Mouse (Mus musculus) heart, postnatal 0 days (tissue): ENCODE measurements around the gene Cfap97d1. TPM values are rescaled to one million over a fixed set of nuclear protein-coding genes. Genes with fewer than 3 reads are reported as not detected.

Source experiments
- ATAC-seq: fragments of 200-750 bp; cut with Nextera tagmentation; 2 replicates; pipeline ENCODE4 v1.8.0; 2017; ENCODE audit warnings: low read depth, moderate number of reproducible peaks, moderate library complexity; ENCODE audit not compliant: insufficient read depth
- DNase-seq: peaks from one replicate; pipeline ENCODE4 v3.0.0-alpha.2; 2016; ENCODE audit warnings: low spot score
- H3K27ac ChIP-seq: fragments of 300-500 bp; sonication (generic); 2 replicates; pipeline ENCODE4 v1.5.1; 2014; ENCODE audit warnings: low read depth, mild to moderate bottlenecking
- H3K27me3 ChIP-seq: fragments of 300-500 bp; sonication (generic); 2 replicates; pipeline ENCODE4 v1.6.1; 2014; ENCODE audit warnings: low read length, mixed read lengths; ENCODE audit not compliant: control insufficient read depth, insufficient read depth
- H3K36me3 ChIP-seq: fragments of 300-500 bp; sonication (generic); replicated peaks from 2 replicates; pipeline ENCODE4 v1.6.1; 2014; ENCODE audit warnings: low read length, mixed read lengths; ENCODE audit not compliant: control insufficient read depth, insufficient read depth
- H3K4me1 ChIP-seq: fragments of 300-500 bp; sonication (generic); 2 replicates; pipeline ENCODE4 v1.6.1; 2014; ENCODE audit warnings: antibody characterized with exemption; ENCODE audit not compliant: control insufficient read depth, insufficient read depth
- H3K4me2 ChIP-seq: fragments of 300-500 bp; sonication (generic); 2 replicates; pipeline ENCODE4 v1.6.1; 2014; ENCODE audit warnings: low read depth, mild to moderate bottlenecking, low read length, moderate library complexity
- H3K4me3 ChIP-seq: fragments of 300-500 bp; sonication (generic); 2 replicates; pipeline ENCODE4 v1.5.1; 2014; ENCODE audit warnings: low read depth, low read length
- H3K9ac ChIP-seq: fragments of 300-500 bp; sonication (generic); replicated peaks from 2 replicates; pipeline ENCODE4 v1.6.1; 2014; ENCODE audit warnings: low read depth, low read length, mixed read lengths
- H3K9me3 ChIP-seq: fragments of 300-500 bp; sonication (generic); replicated peaks from 2 replicates; pipeline ENCODE4 v1.6.1; 2016; ENCODE audit warnings: low read length; ENCODE audit not compliant: control insufficient read depth
- CTCF ChIP-seq: IDR thresholded peaks from 2 replicates; pipeline ENCODE4 v1.5.1; 2016; ENCODE audit warnings: antibody characterized with exemption, control low read depth, low read depth
- EP300 ChIP-seq: IDR thresholded peaks from 2 replicates; pipeline ENCODE4 v1.6.1; 2016; ENCODE audit warnings: antibody characterized with exemption, low read depth
- WGBS: fragments of 180-500 bp; shearing (Covaris S2); extraction: QIAGEN DNeasy Blood & Tissue Kit; methylation state at CpG from one replicate; pipeline ENCODE4 v1.1.7; 2014; 5-methylcytosine and 5-hydroxymethylcytosine counted together
- polyA plus RNA-seq: library from polyadenylated mRNA; unstranded; fragments of >200 nt; fragmentation: Nextera tagmentation; extraction: Ambion mirVana; gene quantifications from 2 replicates; pipeline ENCODE4 v1.2.1, GENCODE M21; 2015
- total RNA-seq: library from RNA; depleted of rRNA; stranded (reverse); fragments of >200 nt; gene quantifications from 2 replicates; pipeline ENCODE4 v1.2.3, GENCODE M21; 2014; ENCODE audit warnings: low replicate concordance; rRNA removed

Gene Cfap97d1
- total RNA-seq (not detected in 2 replicates), polyA plus RNA-seq (not detected in 2 replicates)

- Histone ChIP-seq H3K9me3 (no peaks in the 10 kb centered on the region), H3K9ac (peak within 1 kb of the TSS; percentile 84), H3K4me1 (peaks cover 14% of the 10 kb centered on the region; the same call in 1 of the 2 replicates), H3K36me3 (peaks cover 24% of the 10 kb centered on the region), H3K27ac (peak within 1 kb of the TSS; percentile 98), H3K27me3 (no peaks in the 10 kb centered on the region), H3K4me3 (peak within 1 kb of the TSS; percentile 67), H3K4me2 (peak within 1 kb of the TSS; percentile 92)
- WGBS = under 1% methylated on average over 67 of the region's 71 CpGs
- ATAC-seq (peak; percentile 92), DNase-seq (peak; percentile 97)
- TF ChIP-seq EP300 (peak; percentile 99), CTCF (no peak)
These were observed at the start of gene Cfap97d1 for GRCm38 (mm10) chr11:101984054-101985025. Gene Cfap97d1, plus strand, starts transcription at chr11:101984279.

- no peak overlapping the region for H3K9ac ChIP-seq
- ATAC-seq = no peak
- H3K27ac ChIP-seq = no peak overlapping the region
- WGBS = 83% methylated on average over 3 of the region's 3 CpGs
- H3K27me3 ChIP-seq = no peaks in the 10 kb centered on the region
- no peak for DNase-seq
- TF ChIP-seq CTCF = no peak
- no peak for TF ChIP-seq EP300
- no peak overlapping the region for H3K4me3 ChIP-seq
- no peaks in the 10 kb centered on the region for H3K36me3 ChIP-seq
- no peaks in the 10 kb centered on the region for H3K4me1 ChIP-seq
- no peak overlapping the region for H3K4me2 ChIP-seq
- no peaks in the 10 kb centered on the region for H3K9me3 ChIP-seq
These were observed 48.3 kb upstream of the Cfap97d1 start for GRCm38 (mm10) chr11:101935743-101936142.

GRCm38 (mm10) chr11:101936421-101936820 is 47.7 kb upstream of the Cfap97d1 start:
- no peak for TF ChIP-seq EP300
- TF ChIP-seq CTCF = no peak
- ATAC-seq (no peak), DNase-seq (no peak)
- H3K36me3 ChIP-seq = no peaks in the 10 kb centered on the region
- H3K27me3 ChIP-seq = no peaks in the 10 kb centered on the region
- H3K9ac ChIP-seq = no peak overlapping the region
- no peak overlapping the region for H3K4me3 ChIP-seq
- H3K4me1 ChIP-seq = no peaks in the 10 kb centered on the region
- H3K4me2 ChIP-seq = no peak overlapping the region
- WGBS = 51% methylated on average over 7 of the region's 7 CpGs
- H3K27ac ChIP-seq = no peak overlapping the region
- no peaks in the 10 kb centered on the region for H3K9me3 ChIP-seq

DNA sequence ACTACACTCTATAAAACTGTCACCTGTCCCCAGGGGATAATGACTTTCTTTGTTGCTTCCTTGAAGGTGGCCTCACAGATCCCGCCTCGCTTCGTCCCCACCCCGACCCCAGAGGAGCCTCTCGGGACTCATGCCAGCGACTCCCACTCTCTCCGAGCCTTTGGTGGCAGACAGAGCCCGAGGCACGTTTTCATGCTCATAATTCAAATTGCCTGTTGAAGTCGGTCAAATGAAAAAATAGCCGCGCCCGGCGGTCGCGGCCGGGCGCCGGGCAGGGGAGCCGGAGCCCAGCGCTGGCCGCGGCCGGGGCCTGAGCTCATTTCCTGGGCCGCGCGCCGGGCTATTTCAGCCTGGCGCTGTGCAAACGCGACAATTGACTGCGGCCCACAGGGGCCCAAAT is 47.0 kb upstream of the Cfap97d1 start:
- 1% methylated on average over 32 of the region's 32 CpGs for WGBS
- peak overlapping the region; percentile 3; the same call in 1 of the 2 replicates for H3K27ac ChIP-seq

DNA sequence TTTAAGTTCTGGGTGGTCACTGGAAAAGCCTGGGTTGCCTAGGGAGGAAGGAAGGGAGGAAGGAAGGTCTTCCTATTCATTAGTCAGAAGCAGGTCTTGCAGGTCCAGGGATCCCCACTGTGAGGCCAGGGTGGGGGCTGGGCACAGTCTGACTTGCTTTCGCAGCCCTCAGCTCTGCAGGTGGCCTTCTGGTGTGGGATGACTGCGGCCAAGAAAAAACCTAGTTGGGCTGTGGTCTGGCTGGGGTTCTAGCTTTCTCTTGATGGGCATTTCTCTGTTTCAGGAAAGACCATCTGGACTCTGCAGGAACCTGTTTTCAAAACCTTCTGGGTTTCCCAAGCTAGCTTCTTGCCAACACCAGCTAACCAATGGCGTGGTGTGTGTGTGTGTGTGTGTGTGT is 41.0 kb upstream of the Cfap97d1 start:
- no peak overlapping the region for H3K4me3 ChIP-seq
- WGBS = 35% methylated on average over 3 of the region's 3 CpGs
- H3K9me3 ChIP-seq = no peaks in the 10 kb centered on the region
- no peak for ATAC-seq
- DNase-seq = no peak
- no peaks in the 10 kb centered on the region for H3K27me3 ChIP-seq
- no peak overlapping the region for H3K9ac ChIP-seq
- no peaks in the 10 kb centered on the region for H3K36me3 ChIP-seq
- no peak overlapping the region for H3K27ac ChIP-seq
- H3K4me2 ChIP-seq = no peak overlapping the region
- no peaks in the 10 kb centered on the region for H3K4me1 ChIP-seq
- TF ChIP-seq CTCF = no peak
- TF ChIP-seq EP300 = no peak

More for the DNA sequence above, 47.0 kb upstream of the Cfap97d1 start:
- TF ChIP-seq EP300 (no peak), CTCF (no peak)
- H3K4me3 ChIP-seq = peak overlapping the region; percentile 42
- peak overlapping the region; percentile 38 for H3K9ac ChIP-seq
- H3K9me3 ChIP-seq = no peaks in the 10 kb centered on the region
- H3K4me1 ChIP-seq = no peaks in the 10 kb centered on the region
- peak overlapping the region; percentile 66 for H3K4me2 ChIP-seq
- H3K36me3 ChIP-seq = no peaks in the 10 kb centered on the region
- H3K27me3 ChIP-seq = no peaks in the 10 kb centered on the region
- 0 out of 2 replicates have a peak, but pooled peaks have one; percentile 14 for ATAC-seq
- peak; percentile 36 for DNase-seq
